Mouse (Mus musculus): ENCODE data around the gene Med16.
A peak's percentile ranks its signal among the peaks of the same experiment; 100 is the strongest.
"Not testable (repeated sequence)": the region's sequence is repeated elsewhere in the genome, so short reads cannot be mapped to it uniquely, and the experiment has no call there.

Med16 gene

DNA sequence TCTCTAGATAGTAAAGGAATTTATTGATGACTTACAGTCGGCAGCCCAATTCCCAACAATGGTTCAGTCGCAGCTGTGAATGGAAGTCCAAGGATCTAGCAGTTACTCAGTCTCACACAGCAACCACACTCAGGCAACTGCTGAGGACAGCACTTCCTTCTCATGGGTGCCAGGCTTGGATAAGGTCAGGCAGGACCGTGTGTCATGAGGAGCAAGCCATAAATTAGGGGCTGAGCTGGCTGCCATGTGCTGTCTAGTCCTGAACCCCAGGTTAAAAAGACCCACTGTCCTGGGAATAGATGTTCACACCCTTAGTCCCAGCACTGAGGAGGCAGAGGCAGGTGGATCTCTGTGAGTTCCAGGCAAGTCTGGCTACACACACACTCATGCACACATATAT lies 23.8 kb downstream of the Med16 start:
- DNase-seq (ENCODE audit: low read depth, low spot score): not testable (repeated sequence)

- DNase-seq (ENCODE audit: low read depth, low spot score): no peak
These were observed 24.3 kb downstream of the Med16 start for GRCm38 (mm10) chr10:79884446-79884845.

DNA sequence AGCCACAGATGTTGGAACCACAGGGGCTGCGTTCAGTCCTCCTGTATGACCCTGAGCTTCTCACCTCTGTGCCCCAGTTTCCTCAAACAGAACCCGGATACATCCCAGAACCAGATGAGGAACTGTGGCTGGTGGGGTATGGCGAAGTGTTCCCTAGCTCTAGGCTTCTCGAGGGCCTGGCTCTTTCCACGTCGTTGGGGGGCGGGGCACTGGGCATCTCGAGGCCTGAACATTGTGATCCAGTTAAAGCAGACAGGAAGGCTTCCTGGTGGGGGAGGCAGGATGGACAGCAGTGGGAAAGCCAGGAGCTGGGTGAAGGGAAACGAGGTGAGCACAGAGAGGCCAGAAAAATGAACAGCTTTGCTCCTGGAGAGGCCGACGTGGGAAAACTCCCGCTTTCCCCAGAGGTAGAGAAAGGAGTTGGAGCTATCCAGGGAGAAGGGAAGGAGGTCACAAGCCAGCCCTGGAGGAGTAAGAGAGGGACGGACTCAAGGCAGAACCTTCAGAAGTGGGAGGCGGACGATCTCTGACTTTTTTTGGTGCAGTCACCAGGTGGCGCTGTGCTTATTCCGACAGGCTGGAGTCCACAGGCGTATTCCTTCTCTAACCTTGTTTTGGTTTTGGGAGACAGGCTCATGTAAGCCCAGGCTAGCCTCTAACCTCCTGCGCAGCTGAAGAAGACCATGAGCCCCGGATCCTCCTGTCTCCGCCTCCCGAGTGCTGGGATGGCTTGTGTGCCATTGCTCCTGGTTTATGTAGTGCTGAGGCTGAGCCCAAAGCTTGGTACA lies 25.2 kb downstream of the Med16 start:
- peak; percentile 90 for DNase-seq (ENCODE audit: low read depth, low spot score)

GRCm38 (mm10) chr10:79881981-79882380 lies 26.7 kb downstream of the Med16 start:
- peak; percentile 63 for DNase-seq (ENCODE audit: low read depth, low spot score)

GRCm38 (mm10) chr10:79880721-79881120 lies 28.0 kb downstream of the Med16 start:
- DNase-seq (ENCODE audit: low read depth, low spot score): peak; percentile 46

DNA sequence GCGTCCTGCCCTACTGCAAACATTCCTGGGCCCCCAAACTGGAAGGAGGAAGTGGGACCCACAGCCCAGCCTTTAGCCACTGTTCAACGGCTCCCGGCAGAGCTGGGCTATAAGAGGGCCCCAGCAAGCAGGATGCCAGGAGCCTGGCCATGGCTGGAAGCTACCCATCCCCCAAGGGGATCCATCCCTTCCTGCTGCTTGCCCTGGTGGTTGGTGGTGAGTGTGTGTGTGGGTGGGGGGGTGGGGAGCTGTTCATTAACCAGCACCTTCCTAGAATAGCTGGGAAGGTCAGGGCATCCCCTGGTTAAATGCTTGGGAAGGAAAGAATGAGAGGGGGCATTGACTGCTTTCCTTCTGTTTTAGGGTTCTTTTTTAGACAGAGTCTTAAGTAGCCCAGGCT lies 29.2 kb downstream of the Med16 start:
- DNase-seq (ENCODE audit: low read depth, low spot score): no peak

- DNase-seq (ENCODE audit: low read depth, low spot score): no peak
These were observed 31.0 kb downstream of the Med16 start for GRCm38 (mm10) chr10:79877757-79878156.

DNA sequence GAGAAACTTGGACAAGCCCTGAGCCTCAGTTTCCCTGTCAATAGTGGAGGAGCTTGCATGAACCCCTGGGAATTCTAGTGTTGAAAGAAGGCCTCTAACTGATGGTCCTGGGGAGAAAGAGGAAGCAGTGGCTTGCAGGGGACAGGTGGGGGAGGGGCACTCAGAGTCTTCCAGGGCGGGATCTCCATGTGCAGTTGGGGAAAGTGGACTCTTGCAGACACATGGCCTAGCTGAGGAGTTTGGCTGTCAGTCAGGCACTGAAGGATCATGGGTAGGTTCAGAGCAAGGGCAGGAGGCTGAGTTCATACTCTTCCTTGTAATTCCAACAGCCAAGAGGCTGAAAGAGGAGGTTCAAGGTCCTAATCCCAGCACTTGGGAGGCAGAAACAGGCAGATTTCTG lies 31.5 kb downstream of the Med16 start:
- no peak for DNase-seq (ENCODE audit: low read depth, low spot score)

DNA sequence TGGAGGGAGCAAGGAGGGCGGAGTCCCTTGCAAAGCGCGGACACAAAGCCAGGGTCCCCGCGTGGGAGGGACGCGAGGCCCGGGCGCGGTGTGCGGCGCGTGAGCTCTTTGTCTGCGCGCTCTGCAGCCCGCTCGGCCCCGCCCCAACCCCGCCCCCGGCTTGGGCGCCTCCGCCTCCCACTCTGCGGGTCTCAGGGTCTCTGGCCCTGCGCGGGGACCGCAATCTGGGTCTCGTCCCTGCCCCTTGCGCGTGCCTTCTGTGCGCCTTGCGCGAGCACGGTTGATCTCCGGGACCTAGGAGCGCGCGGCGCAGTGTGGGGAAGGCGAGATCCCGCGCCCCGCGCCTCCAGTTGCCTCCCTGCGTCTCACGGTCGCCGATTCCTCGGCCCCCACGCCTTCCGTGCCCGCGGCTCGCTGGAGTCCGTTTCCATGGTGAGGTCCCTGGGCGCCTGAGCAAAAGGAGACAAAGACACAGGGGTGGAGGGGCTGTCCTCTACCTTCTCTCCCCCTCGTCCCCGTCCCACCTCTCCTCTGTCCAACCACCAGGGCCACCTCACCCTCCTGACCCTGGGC lies 34.3 kb downstream of the Med16 start, which contains the start of the genes Prtn3 and Plppr3:
Gene Prtn3, plus strand, starts transcription at position 187 of the 573 bp plus-strand sequence.
Gene Plppr3, minus strand, starts transcription at position 345 of the 573 bp plus-strand sequence.
- DNase-seq (ENCODE audit: low read depth, low spot score): peak; percentile 67

DNA sequence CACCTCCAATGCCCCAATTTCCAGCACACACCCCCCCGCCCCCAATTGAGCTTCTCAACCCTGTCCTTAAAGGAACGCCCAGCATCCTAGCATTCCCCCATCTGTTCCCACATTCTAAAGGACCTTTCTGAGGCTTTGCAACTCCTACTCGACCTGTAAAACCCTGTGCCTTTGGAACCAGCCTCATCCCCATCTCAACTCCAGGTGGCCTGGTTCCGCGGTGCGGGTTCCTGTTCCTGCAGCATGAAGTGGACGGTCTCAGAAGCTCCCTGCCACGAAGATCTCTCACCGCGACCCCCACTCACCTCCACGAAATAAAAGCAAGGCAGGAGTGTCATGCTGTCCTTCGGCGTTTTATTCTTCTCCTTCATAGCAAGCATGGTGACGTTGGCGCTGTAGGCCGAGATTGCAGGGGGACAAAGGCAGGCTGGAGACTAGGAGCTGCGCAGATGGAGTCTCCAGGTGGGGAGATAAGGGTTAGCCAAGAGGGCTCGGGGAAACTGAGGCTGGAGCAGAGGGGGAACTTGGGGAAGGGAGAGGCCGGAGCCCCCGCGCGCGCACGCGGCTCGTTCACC lies 34.9 kb downstream of the Med16 start:
- DNase-seq (ENCODE audit: low read depth, low spot score): no peak

DNA sequence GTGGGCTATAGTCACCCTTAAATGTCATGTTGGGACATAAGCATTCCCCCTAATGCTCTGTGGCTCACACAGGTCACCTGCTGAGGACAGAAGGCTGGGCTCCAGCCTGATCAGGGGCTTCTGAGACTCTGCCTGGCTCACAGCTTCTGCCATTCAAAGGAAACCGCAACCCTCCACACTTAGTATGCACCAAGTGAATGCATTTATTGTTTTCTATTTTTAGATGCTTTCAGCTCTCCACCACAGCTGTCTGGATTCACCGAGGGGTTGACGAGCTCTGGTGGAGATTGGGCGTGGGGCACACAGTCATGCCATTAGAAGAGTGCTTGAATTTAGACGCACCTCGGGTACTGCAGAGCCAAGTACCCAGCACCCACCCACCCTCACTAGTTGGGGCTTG lies 35.4 kb downstream of the Med16 start:
- DNase-seq (ENCODE audit: low read depth, low spot score): no peak

GRCm38 (mm10) chr10:79872862-79873261 lies 35.9 kb downstream of the Med16 start:
- peak; percentile 63 for DNase-seq (ENCODE audit: low read depth, low spot score)

GRCm38 (mm10) chr10:79871845-79872244 lies 36.9 kb downstream of the Med16 start:
- no peak for DNase-seq (ENCODE audit: low read depth, low spot score)

DNA sequence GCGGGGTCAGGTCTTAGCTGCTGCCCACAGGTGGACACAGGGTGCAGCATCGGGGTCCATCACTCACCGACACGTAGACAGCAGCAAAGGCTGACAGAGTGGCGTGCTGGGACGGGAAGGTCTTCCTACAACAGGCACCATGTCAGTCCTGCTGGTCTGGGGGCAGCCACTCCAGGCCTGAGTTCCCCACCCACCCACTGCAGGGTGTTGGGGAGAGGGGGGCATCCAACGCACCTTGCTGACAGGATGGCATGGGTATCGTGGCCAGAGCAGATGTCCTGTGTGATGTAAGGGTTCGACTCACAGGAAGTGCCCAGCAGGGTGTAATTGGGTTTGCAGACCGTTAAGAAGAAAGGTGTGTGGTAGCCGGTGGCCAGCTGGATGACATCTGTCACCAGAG lies 42.1 kb downstream of the Med16 start:
- no peak for DNase-seq (ENCODE audit: low read depth, low spot score)

GRCm38 (mm10) chr10:79865801-79866295 lies 42.9 kb downstream of the Med16 start:
- no peak for DNase-seq (ENCODE audit: low read depth, low spot score)

GRCm38 (mm10) chr10:79865189-79865601 lies 43.5 kb downstream of the Med16 start:
- no peak for DNase-seq (ENCODE audit: low read depth, low spot score)

GRCm38 (mm10) chr10:79864351-79865188 lies 44.2 kb downstream of the Med16 start:
- DNase-seq (ENCODE audit: low read depth, low spot score): peak; percentile 53

DNA sequence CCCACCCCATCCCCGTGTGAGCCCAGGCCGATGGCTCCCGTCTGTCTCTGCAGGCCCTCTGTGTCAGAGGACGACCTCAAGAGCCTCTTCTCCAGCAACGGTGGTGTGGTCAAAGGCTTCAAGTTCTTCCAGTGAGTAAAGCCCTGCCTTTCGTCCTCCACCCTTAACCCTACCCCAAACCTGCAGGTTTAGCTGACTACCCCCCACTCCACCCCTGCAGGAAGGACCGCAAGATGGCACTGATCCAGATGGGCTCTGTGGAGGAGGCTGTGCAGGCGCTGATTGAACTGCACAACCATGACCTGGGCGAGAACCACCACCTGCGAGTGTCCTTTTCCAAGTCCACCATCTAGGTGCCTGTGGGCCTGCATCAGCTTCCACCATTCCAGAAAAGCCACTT lies 45.8 kb downstream of the Med16 start:
- no peak for DNase-seq (ENCODE audit: low read depth, low spot score)

DNA sequence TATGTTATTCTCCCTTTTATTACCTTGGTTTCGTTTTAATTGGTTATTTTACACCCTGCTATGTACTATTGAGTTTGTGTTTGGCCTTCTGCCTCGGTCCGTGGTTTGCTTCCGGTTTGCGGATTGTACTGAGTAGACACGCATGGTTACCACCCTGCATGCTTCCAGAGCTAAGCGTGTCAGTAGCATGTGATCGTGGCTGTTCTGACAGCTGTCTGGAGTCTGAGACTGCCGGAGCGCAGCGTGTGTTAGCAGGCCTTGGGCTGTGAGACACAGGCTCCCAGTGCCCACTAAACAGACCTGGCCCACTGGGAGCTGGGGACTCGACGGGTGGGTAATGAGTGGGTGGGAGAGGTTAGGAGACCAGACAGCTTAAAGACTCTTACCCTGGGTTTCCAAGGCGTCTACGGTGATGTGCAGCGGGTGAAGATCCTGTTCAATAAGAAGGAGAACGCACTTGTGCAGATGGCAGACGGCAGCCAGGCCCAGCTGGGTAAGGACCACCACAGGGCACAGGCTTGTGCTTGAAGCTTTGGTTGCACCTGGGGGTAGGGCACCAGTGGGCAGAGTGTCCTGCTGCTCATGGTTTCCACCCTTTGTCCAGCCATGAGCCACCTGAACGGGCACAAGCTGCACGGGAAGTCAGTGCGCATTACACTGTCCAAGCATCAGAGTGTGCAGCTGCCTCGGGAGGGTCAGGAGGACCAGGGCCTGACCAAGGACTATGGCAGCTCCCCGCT lies 46.5 kb downstream of the Med16 start:
- DNase-seq (ENCODE audit: low read depth, low spot score): no peak

- DNase-seq (ENCODE audit: low read depth, low spot score): peak; percentile 49
These were observed 47.3 kb downstream of the Med16 start for GRCm38 (mm10) chr10:79861230-79862048.

Measured in R1 (cell line).